Mouse (Mus musculus): ENCODE results near the gene Epb41. TPM values are rescaled to one million over a fixed set of nuclear protein-coding genes. Genes with fewer than 3 reads are reported as not detected.

The Epb41 gene
- polyA plus RNA-seq, 1 experiment from 2014 or later: 210 TPM

GRCm38 (mm10) chr4:131897109-131897508 is 178.0 kb downstream of the Epb41 start:
- no peak overlapping the region for H3K9ac ChIP-seq (ENCODE audit: low read length)
- no peaks in the 10 kb centered on the region for H3K4me1 ChIP-seq (ENCODE audit: control insufficient read depth, insufficient read depth, low read length)
- 96% methylated on average over 5 of the region's 5 CpGs for WGBS
- no peaks in the 10 kb centered on the region for H3K27me3 ChIP-seq (ENCODE audit: control insufficient read depth, insufficient read depth, low read length)
- no peak overlapping the region for H3K27ac ChIP-seq (ENCODE audit: low read depth, low read length)
- no peak overlapping the region for H3K4me3 ChIP-seq (ENCODE audit: low read depth, low read length)
- H3K9me3 ChIP-seq (ENCODE audit: control insufficient read depth, low read length): no peaks in the 10 kb centered on the region
- H3K4me2 ChIP-seq: no peak overlapping the region
- no peak for ATAC-seq (ENCODE audit: low FRiP score)
- H3K36me3 ChIP-seq (ENCODE audit: control insufficient read depth, insufficient read depth, low read length): peaks cover 46% of the 10 kb centered on the region
- no peak for DNase-seq (ENCODE audit: low spot score, missing footprints)

- peaks cover 15% of the 10 kb centered on the region; the same call in 1 of the 2 replicates for H3K36me3 ChIP-seq (ENCODE audit: control insufficient read depth, insufficient read depth, low read length)
- no peak for ATAC-seq (ENCODE audit: low FRiP score)
Observed at GRCm38 (mm10) chr4:131890692-131891091, 184.4 kb downstream of the Epb41 start.

GRCm38 (mm10) chr4:131888564-131888963 is 186.6 kb downstream of the Epb41 start:
- Histone ChIP-seq H3K9me3 (ENCODE audit: control insufficient read depth, low read length) (no peaks in the 10 kb centered on the region), H3K4me1 (ENCODE audit: control insufficient read depth, insufficient read depth, low read length) (peaks cover 5% of the 10 kb centered on the region; the same call in 1 of the 2 replicates), H3K4me2 (no peak overlapping the region), H3K27me3 (ENCODE audit: control insufficient read depth, insufficient read depth, low read length) (no peaks in the 10 kb centered on the region), H3K36me3 (ENCODE audit: control insufficient read depth, insufficient read depth, low read length) (peaks cover 8% of the 10 kb centered on the region; the same call in 1 of the 2 replicates), H3K4me3 (ENCODE audit: low read depth, low read length) (no peak overlapping the region), H3K27ac (ENCODE audit: low read depth, low read length) (no peak overlapping the region), H3K9ac (ENCODE audit: low read length) (no peak overlapping the region)
- no peak for DNase-seq (ENCODE audit: low spot score, missing footprints)
- 88% methylated on average over 1 of the region's 1 CpGs for WGBS
- no peak for ATAC-seq (ENCODE audit: low FRiP score)

More at GRCm38 (mm10) chr4:131890692-131891091, 184.4 kb downstream of the Epb41 start:
- WGBS: 87% methylated on average over 3 of the region's 3 CpGs
- no peak overlapping the region for H3K4me2 ChIP-seq
- no peaks in the 10 kb centered on the region for H3K9me3 ChIP-seq (ENCODE audit: control insufficient read depth, low read length)
- DNase-seq (ENCODE audit: low spot score, missing footprints): no peak
- no peak overlapping the region for H3K9ac ChIP-seq (ENCODE audit: low read length)
- no peaks in the 10 kb centered on the region for H3K27me3 ChIP-seq (ENCODE audit: control insufficient read depth, insufficient read depth, low read length)
- H3K4me3 ChIP-seq (ENCODE audit: low read depth, low read length): no peak overlapping the region
- no peak overlapping the region for H3K27ac ChIP-seq (ENCODE audit: low read depth, low read length)
- H3K4me1 ChIP-seq (ENCODE audit: control insufficient read depth, insufficient read depth, low read length): no peaks in the 10 kb centered on the region

- H3K4me2 ChIP-seq: no peak overlapping the region
- WGBS: 90% methylated on average over 6 of the region's 6 CpGs
- peaks cover 5% of the 10 kb centered on the region; the same call in 1 of the 2 replicates for H3K4me1 ChIP-seq (ENCODE audit: control insufficient read depth, insufficient read depth, low read length)
- H3K4me3 ChIP-seq (ENCODE audit: low read depth, low read length): no peak overlapping the region
- no peak for ATAC-seq (ENCODE audit: low FRiP score)
- no peaks in the 10 kb centered on the region; the same call in 1 of the 2 replicates for H3K36me3 ChIP-seq (ENCODE audit: control insufficient read depth, insufficient read depth, low read length)
- H3K27me3 ChIP-seq (ENCODE audit: control insufficient read depth, insufficient read depth, low read length): no peaks in the 10 kb centered on the region
- no peaks in the 10 kb centered on the region for H3K9me3 ChIP-seq (ENCODE audit: control insufficient read depth, low read length)
- no peak for DNase-seq (ENCODE audit: low spot score, missing footprints)
- H3K9ac ChIP-seq (ENCODE audit: low read length): no peak overlapping the region
- no peak overlapping the region for H3K27ac ChIP-seq (ENCODE audit: low read depth, low read length)
Observed at GRCm38 (mm10) chr4:131885376-131885775, 189.7 kb downstream of the Epb41 start.

- Histone ChIP-seq H3K4me2 (no peak overlapping the region), H3K27ac (ENCODE audit: low read depth, low read length) (no peak overlapping the region), H3K9me3 (ENCODE audit: control insufficient read depth, low read length) (no peaks in the 10 kb centered on the region), H3K27me3 (ENCODE audit: control insufficient read depth, insufficient read depth, low read length) (no peaks in the 10 kb centered on the region), H3K9ac (ENCODE audit: low read length) (no peak overlapping the region), H3K4me1 (ENCODE audit: control insufficient read depth, insufficient read depth, low read length) (peaks cover 5% of the 10 kb centered on the region; the same call in 1 of the 2 replicates), H3K36me3 (ENCODE audit: control insufficient read depth, insufficient read depth, low read length) (no peaks in the 10 kb centered on the region; the same call in 1 of the 2 replicates), H3K4me3 (ENCODE audit: low read depth, low read length) (no peak overlapping the region)
- DNase-seq (ENCODE audit: low spot score, missing footprints) (no peak), ATAC-seq (ENCODE audit: low FRiP score) (no peak)
- 74% methylated on average over 6 of the region's 6 CpGs for WGBS
Observed at GRCm38 (mm10) chr4:131883571-131883970, 191.6 kb downstream of the Epb41 start.

GRCm38 (mm10) chr4:131881306-131881705 is 193.8 kb downstream of the Epb41 start:
- DNase-seq (ENCODE audit: low spot score, missing footprints) (no peak), ATAC-seq (ENCODE audit: low FRiP score) (no peak)
- 89% methylated on average over 7 of the region's 7 CpGs for WGBS
- peaks cover 15% of the 10 kb centered on the region for H3K4me1 ChIP-seq (ENCODE audit: control insufficient read depth, insufficient read depth, low read length)
- H3K4me3 ChIP-seq (ENCODE audit: low read depth, low read length): no peak overlapping the region
- H3K4me2 ChIP-seq: no peak overlapping the region
- H3K27me3 ChIP-seq (ENCODE audit: control insufficient read depth, insufficient read depth, low read length): no peaks in the 10 kb centered on the region
- no peak overlapping the region for H3K27ac ChIP-seq (ENCODE audit: low read depth, low read length)
- H3K9ac ChIP-seq (ENCODE audit: low read length): no peak overlapping the region
- H3K36me3 ChIP-seq (ENCODE audit: control insufficient read depth, insufficient read depth, low read length): no peaks in the 10 kb centered on the region; the same call in 1 of the 2 replicates
- no peaks in the 10 kb centered on the region for H3K9me3 ChIP-seq (ENCODE audit: control insufficient read depth, low read length)

- no peaks in the 10 kb centered on the region for H3K36me3 ChIP-seq (ENCODE audit: control insufficient read depth, insufficient read depth, low read length)
- no peak overlapping the region for H3K4me3 ChIP-seq (ENCODE audit: low read depth, low read length)
- no peaks in the 10 kb centered on the region for H3K9me3 ChIP-seq (ENCODE audit: control insufficient read depth, low read length)
- H3K4me2 ChIP-seq: no peak overlapping the region
- H3K9ac ChIP-seq (ENCODE audit: low read length): no peak overlapping the region
- WGBS: 81% methylated on average over 1 of the region's 1 CpGs
- no peaks in the 10 kb centered on the region for H3K27me3 ChIP-seq (ENCODE audit: control insufficient read depth, insufficient read depth, low read length)
- no peak overlapping the region for H3K27ac ChIP-seq (ENCODE audit: low read depth, low read length)
- no peak for ATAC-seq (ENCODE audit: low FRiP score)
- DNase-seq (ENCODE audit: low spot score, missing footprints): no peak
- H3K4me1 ChIP-seq (ENCODE audit: control insufficient read depth, insufficient read depth, low read length): peaks cover 25% of the 10 kb centered on the region
Observed at GRCm38 (mm10) chr4:131879692-131880091, 195.4 kb downstream of the Epb41 start.

- H3K9ac ChIP-seq (ENCODE audit: low read length): no peak overlapping the region
Observed at GRCm38 (mm10) chr4:131876836-131877235, 198.3 kb downstream of the Epb41 start.

GRCm38 (mm10) chr4:131875242-131875641 is 199.9 kb downstream of the Epb41 start:
- Histone ChIP-seq H3K27ac (ENCODE audit: low read depth, low read length) (no peak overlapping the region), H3K9me3 (ENCODE audit: control insufficient read depth, low read length) (no peaks in the 10 kb centered on the region), H3K27me3 (ENCODE audit: control insufficient read depth, insufficient read depth, low read length) (no peaks in the 10 kb centered on the region), H3K9ac (ENCODE audit: low read length) (peak overlapping the region; percentile 100), H3K4me3 (ENCODE audit: low read depth, low read length) (peak overlapping the region; percentile 99), H3K36me3 (ENCODE audit: control insufficient read depth, insufficient read depth, low read length) (no peaks in the 10 kb centered on the region), H3K4me2 (peak overlapping the region; percentile 76), H3K4me1 (ENCODE audit: control insufficient read depth, insufficient read depth, low read length) (peaks cover 23% of the 10 kb centered on the region)
- 43% methylated on average over 3 of the region's 3 CpGs for WGBS
- ATAC-seq (ENCODE audit: low FRiP score) (no peak), DNase-seq (ENCODE audit: low spot score, missing footprints) (no peak)

More at GRCm38 (mm10) chr4:131876836-131877235, 198.3 kb downstream of the Epb41 start:
- no peaks in the 10 kb centered on the region for H3K9me3 ChIP-seq (ENCODE audit: control insufficient read depth, low read length)
- H3K36me3 ChIP-seq (ENCODE audit: control insufficient read depth, insufficient read depth, low read length): no peaks in the 10 kb centered on the region
- H3K4me2 ChIP-seq: no peak overlapping the region
- peaks cover 23% of the 10 kb centered on the region for H3K4me1 ChIP-seq (ENCODE audit: control insufficient read depth, insufficient read depth, low read length)
- H3K27ac ChIP-seq (ENCODE audit: low read depth, low read length): no peak overlapping the region
- no peak for ATAC-seq (ENCODE audit: low FRiP score)
- WGBS: 73% methylated on average over 2 of the region's 2 CpGs
- no peaks in the 10 kb centered on the region for H3K27me3 ChIP-seq (ENCODE audit: control insufficient read depth, insufficient read depth, low read length)
- no peak overlapping the region for H3K4me3 ChIP-seq (ENCODE audit: low read depth, low read length)
- no peak for DNase-seq (ENCODE audit: low spot score, missing footprints)

Data from midbrain, embryonic 11.5 days (tissue).